Mouse (Mus musculus): ENCODE data around the gene Trim17.

Trim17 gene

DNA sequence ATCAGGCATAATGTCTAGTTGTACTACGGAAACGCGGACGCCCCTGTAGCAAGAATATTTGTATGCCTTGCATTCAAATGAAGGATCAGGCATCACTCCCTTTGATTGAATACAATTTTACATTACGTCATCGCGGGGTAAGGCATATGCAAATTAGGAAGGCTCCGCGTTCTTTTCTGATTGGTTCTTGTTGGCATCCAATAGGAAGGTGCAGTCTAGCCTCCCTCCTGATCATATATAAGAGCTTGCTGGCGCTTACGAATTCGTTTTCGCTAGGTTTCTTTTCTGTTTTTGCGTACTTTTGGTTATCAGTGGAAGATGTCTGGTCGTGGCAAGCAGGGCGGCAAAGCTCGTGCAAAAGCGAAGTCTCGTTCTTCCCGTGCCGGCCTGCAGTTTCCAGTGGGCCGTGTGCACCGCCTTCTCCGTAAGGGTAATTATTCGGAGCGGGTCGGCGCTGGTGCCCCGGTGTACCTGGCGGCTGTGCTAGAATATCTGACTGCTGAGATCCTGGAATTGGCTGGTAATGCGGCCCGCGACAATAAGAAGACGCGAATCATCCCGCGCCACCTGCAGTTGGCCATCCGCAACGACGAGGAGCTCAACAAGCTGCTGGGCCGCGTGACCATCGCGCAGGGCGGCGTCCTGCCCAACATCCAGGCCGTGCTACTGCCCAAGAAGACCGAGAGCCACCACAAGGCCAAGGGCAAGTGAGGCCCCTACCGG is at the start of gene Trim17, which contains the start of gene Hist3h2a:
Gene Trim17 (plus strand): TSS at position 266 of the 723 bp plus-strand sequence.
Gene Hist3h2a (plus strand): TSS at position 266 of the 723 bp plus-strand sequence.
- in situ Hi-C loops (cut with MboI, MseI), result no loop called here

DNA sequence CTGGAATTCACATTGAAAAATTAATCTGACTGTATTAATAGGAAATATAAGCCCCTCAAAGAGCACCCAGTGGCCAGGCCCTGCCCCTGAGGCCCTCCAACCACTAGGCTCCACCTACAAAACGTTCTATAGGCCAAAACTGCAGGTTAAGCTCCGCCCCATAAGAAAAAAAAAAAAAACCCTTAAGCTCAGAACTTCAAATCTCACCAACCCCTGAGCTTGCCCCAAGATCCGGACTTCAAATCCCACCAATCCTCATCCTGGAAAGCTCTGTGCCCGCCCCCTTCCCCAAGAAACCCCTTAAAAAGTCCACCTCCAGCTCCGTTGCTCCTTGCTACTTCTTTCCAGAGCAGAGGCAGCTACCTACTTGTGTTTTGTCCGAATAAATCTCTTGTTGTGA is 49.6 kb upstream of the Trim17 start:
- in situ Hi-C loops (cut with MboI, MseI), result no loop called here

DNA sequence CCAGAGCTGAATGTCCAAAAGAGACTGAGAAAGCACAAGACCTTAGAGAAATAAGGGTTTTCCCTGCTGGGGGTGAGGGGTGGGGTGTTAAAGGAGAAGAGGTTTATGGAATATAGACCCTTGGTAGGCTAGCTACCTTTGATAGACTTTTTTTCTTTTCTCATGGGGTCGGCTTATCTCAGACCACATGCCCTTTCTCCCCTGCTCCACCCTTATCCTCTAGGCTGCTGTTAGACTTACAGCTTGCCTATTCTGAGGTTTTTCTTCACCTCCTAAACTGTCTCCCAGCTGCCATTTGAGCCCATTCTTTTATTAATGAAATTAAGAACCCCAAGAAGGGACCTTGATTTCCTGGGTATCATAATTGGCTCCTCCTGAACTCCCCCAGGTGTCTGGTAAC is 40.7 kb upstream of the Trim17 start:
- in situ Hi-C loops (cut with MboI, MseI), result no loop called here

DNA sequence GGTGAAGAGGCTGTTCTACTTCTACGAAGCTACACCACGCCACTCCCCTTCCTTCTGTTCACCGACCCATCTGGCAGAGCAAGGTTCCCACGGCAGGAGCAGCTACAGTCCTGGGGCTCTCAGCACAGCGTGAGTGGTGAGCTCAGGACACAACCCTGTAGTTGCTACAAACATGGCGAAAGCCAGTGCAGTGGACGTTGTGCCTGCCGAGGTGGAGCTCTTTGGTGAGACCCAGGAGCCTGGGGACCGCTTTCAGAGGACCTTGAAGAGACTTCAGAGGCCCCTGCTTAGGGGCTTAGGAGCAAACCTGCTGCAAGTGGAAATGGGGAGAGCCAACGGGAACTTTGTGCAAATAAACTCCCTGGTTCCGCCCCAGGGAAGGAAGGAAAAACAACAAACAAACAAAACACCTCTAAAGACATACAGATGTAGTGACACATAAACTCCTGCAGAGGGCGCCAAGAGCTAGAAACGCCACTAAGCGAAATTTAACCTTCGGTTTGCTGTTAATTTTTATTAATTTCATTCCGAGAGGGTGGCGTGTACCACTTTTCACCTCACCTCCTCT is 39.9 kb upstream of the Trim17 start:
- in situ Hi-C loops (cut with MboI, MseI), result no loop called here

DNA sequence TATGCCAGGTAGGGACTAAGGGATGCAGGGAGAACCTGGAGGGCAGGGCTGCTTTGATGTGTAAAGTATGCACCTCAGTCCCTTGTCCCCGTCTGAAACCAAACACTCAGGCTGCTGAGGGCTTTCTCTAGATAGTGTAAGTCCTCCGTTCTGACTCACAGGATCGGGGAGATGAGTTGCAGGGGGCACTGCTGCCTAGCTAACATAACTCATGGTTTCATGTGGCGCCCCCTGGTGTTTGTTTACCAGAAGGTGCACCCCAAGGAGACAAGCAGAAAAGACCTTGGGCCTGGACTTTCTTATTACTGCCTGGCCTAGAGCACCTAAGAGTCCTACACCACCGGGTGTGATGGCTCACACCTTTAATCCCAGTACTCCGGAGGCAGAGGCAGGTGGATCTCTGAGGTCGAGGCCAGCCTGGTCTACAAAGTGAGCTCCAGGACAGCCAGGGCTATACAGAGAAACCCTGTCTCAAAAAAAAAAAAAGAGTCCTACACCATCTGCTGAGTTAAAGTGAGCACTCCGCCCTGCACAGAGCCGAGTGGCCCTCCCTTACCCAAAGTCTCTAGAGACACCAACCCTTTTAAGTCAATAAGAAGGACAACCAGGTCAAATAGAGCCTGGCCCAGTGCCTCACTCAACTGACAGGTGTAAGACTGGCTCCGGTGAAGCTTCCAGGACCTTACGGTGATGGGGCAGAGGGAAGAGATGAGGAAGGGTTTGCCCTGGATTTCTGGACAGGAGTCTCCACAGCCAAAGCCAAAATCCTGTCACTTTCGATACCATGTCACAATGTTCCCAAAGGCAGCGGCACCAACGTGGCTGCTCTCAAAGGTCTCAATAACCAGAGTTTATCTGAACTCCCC is 37.4 kb upstream of the Trim17 start:
- in situ Hi-C loops (cut with MboI, MseI), result no loop called here

DNA sequence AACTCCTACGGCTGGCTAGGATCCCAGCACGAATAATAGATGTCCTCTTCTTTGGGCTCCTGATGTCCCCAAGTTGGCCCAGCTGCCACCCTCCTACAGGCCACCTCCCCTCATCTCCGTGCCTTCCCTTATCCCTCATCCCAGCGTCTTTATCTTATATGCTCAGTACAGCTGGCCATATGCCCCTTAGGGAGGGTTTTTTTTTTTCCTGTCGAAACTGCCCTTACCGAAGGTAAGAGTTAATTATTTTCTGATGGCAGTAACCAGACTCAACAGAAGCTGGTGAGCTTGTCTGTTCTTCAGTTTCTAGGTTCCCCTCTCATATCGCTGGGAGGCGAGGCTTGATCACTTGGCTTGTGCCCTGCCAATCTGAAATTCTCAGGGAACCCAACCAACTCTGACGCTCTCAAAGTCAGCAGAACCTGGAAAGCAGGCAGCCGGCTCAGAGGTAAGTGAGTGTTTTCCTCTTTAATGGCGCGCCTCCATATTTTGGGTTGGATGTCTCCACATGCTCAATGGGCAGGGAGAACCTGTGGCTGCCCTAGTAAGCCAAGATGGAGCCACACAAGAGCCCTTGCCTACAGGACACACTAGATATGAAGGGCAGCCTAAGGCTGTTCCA is 36.6 kb upstream of the Trim17 start, which contains the start of gene Btnl10:
Gene Btnl10 (plus strand): TSS at position 164 of the 622 bp plus-strand sequence.
- in situ Hi-C loops (cut with MboI, MseI), result no loop called here

DNA sequence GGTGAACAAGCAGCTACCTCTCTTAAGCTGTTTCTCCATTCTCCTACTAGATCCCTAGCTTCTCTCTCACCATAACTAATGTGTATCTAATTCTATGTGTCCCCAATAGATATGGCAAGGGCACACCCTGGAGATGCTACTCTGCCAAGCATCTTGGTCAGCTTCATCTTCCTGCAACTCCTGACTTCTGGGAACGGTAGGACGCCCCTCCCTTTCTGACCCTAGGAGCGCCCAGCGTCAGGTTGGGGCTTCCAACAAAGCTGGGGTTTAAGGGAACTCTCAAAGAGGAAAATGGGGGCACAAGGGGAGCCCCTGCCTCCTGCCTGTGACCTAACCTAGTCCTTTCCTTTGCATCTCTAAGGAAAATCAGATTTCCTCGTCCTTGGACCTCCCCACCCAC is 35.7 kb upstream of the Trim17 start:
- in situ Hi-C loops (cut with MboI, MseI), result no loop called here

DNA sequence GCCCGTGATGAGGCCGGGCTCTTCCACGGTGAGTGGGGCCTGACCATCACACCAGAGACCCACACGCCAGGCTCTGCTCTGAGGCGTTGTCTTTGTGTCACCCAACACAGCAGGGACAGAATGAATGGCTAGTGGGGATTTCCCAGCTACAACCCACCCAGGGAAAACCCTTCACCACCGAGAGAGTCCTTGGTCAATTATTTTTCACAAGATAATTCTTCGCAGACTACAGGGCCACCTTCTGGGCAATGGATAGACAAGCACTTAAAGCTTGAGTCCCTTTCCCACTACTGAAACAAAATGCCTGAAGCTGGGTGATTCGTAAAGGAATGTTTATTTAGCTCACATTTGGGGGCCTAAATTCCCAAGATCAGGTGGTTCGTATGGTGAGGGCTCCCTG is 32.1 kb upstream of the Trim17 start:
- in situ Hi-C loops (cut with MboI, MseI), result loop anchor here (5.0 to 10.0 kb wide), 2 partner anchors 55 to 1842 kb away; partner anchors contain the start of gene Trim11

DNA sequence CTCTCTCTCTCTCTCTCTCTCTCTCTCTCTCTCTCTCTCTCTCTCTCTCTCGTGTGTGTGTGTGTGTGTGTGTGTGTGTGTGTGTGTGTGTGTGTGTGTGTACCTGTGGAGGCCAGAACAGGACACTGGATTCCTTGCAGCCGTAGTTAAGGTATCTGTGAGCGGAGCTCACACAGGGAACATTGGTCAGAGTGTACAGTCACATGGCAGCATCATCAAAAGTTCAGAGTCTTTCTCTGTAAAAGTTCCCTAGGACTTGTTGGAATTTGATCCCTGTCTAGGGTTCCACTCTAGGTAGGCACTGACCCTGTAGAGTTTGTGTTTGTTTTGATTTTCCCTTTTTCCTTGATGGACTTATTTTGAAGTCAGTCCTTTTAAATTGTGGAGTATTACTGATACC is 27.8 kb upstream of the Trim17 start:
- in situ Hi-C loops (cut with MboI, MseI), result loop anchor here (10.0 kb wide), 1 partner anchor 1838 kb away; no protein-coding TSS in a partner anchor

DNA sequence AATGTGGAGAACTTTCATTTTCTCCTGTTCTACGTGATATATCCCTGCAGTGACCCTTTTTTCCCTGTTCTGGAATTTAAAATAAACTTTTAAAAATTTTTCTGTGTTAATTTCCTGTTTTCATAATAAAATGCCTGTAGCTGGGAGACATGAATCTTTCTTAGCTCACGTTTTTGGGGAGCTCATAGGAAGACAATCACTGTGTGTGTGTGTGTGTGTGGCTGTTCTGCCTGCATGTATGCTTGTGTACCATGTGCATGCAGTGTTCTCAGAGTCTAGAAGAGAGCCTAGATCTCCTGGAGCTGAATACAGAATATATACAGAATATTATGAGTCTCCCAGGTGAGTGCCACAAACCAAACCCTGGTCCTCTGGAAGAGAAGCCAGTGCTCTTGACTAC is 27.4 kb upstream of the Trim17 start:
- in situ Hi-C loops (cut with MboI, MseI), result loop anchor here (10.0 kb wide), 1 partner anchor 1838 kb away; no protein-coding TSS in a partner anchor

DNA sequence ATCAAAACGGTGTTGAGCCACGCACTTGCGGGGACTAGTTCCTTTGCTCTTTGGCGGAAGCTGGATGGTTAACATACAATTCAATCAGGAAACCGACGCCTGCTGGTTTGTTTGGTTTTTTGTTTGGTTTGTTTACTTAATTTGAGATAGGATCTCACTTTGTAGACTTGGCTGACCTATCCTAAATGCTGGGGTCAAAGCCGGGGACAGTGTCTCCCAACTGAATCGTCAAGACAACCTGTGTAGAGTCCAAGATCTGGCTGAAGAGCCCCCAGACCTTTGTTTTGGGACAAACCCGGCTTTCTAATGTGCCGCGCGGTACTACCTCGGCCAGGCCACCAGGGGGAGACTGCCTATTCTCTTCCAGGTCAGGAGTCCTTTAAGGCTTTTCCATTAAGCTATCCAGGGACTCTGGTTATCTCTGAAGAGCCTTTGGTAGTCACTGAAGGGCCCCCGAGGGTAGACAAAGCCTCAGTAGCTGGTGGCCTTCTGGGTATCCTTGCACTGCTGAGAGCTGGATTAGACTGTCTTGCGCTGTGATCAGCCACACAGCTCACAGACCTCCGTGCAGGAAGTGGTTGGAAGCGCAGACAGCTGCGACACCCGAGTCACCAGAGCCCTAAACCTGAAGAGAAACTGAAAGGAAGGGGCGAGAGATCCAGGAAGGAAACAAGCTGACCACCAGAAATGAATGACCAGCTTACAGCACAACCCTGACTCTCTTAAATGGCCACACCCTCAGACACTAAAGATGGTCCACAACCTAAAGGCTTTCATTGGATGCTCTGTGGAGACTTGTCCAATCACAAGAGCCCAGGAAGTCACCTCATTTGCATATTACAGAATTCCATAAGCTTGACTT is 26.5 kb upstream of the Trim17 start:
- in situ Hi-C loops (cut with MboI, MseI), result loop anchor here (10.0 kb wide), 1 partner anchor 1837 kb away; no protein-coding TSS in a partner anchor

DNA sequence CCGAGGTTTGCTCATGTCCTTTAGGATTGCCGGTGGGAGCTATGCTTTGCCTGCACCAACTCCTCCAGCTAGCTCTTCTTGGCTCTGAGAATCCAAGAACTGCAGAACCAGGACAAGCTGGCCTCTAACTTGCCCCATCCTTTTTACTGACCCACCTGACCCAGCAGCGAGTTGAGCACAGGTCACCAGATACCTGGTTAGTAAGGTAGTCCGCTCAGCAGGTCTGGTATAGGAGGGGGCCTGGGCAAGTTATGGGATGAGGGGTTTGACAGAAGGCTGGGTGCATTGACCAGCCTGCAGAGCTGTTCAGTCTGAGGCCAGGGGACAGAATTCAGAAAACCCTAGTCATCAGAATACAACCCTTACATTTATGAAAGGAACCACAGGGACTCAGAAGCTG is 25.4 kb upstream of the Trim17 start:
- in situ Hi-C loops (cut with MboI, MseI), result loop anchor here (10.0 kb wide), 1 partner anchor 1836 kb away; no protein-coding TSS in a partner anchor

DNA sequence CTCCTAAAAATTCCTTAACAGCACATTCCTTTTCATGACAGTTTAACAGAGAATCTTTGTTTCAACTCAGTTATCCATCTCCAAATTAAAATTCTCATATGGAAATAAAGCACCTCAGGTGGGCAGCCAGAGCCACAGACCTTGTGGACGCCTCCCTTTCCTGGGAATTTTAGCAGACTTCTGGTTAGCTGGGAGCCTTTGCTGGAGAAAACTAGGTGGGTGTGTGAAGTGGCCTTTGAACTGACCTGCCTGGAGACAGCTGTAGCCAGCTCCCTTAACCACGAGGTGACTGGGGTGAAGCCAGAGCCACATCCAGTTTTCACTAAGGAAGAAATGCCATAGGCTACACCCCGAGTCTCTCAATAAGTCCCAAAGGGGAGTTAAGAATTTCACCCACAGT is 24.8 kb upstream of the Trim17 start:
- in situ Hi-C loops (cut with MboI, MseI), result loop anchor here (10.0 kb wide), 1 partner anchor 1835 kb away; no protein-coding TSS in a partner anchor

DNA sequence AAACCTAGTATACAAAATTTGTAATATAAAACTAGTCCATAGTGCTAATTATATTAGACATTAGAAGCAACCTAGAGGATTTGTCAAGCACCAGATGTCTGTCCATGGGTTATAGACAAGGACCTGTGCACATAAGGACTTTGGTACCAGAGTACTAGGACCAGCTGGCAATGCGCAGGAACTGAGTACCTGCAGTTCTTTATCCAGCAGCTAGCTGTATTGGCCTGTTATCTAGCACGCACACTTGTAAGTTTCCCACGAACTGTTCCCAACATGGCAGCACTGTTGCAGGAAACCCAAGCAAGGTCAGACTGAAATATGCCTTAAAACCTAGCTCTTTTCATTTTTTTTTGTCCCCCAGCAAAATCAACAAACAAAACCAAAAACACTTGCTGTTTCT is 24.2 kb upstream of the Trim17 start:
- in situ Hi-C loops (cut with MboI, MseI), result no loop called here

DNA sequence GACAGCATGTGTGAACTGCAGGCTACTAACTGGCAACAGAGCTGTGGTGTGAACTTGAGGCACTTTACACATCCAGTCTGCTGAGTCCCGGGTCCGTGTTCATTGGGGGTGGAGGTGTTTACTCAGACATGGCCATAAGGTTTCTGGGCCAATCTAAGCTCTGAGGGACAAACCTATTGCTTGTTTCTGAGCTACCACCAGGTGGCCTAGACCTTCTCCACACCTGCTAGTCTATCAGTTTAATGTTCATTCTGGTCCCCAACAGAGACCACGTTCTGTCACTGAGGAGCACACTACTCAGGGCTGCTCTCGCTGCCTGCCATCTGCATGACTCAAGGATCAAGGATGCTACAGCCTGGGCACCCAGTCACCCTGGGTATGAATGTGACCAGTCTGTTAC is 22.9 kb upstream of the Trim17 start:
- in situ Hi-C loops (cut with MboI, MseI), result no loop called here

DNA sequence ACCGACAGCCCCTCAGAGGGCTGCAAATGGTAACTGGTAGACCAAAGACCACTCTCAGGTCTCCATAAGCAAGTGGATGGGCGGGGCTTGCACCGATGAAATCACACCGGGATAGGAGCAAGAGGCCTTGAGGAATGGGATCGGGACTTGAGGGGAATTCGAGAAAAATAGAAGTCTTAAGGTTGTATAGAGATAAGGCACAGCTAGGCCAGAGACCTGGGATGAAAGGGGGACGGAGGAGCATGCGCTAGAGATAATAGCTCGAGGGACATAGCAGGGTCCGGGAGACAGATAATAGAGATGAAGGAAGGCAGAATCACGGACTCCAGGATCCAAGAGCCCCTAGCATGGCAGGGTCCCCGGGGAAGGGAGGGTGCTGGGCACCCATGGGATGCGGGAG is 16.6 kb upstream of the Trim17 start:
- in situ Hi-C loops (cut with MboI, MseI), result no loop called here

DNA sequence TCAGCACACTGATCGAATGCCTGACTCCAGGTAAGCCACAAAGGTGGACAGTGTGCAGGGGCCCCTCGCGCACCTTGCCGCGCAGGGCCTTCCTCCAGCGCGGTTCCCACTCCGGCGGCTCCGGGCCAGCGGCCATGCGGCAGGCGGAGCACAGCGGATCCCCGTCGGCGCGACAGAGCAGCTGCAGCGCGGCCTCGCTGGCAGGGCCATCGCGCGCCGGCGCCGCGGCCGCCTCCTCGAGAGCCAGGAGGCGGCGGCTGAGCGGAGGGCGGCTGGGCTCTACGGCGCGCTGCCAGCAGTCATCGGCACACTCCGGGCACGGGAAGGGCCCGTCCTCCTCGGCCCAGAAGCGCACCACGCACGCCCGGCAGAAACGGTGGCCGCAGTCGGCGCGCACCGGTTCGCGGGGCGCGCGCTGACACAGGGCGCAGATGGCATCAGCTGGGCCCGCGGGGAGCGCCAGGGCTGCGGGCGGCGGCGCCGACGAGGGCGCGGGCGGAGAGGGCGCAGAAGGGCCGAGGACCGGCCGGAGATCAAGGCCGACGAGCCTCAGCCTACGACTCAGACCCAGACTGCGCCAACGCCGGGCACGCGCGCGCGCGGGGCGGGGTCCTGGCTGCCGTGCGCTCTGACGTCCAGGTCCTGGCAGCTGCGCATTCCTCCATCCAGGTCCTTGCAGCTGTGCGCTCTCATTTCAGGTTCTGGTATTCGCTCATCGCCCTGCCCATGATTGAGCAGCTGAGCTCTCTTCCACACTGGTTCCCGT is 16.0 kb upstream of the Trim17 start, which contains the start of gene Rnf187:
Gene Rnf187 (minus strand): TSS at position 595 of the 766 bp plus-strand sequence.
- in situ Hi-C loops (cut with MboI, MseI), result no loop called here

DNA sequence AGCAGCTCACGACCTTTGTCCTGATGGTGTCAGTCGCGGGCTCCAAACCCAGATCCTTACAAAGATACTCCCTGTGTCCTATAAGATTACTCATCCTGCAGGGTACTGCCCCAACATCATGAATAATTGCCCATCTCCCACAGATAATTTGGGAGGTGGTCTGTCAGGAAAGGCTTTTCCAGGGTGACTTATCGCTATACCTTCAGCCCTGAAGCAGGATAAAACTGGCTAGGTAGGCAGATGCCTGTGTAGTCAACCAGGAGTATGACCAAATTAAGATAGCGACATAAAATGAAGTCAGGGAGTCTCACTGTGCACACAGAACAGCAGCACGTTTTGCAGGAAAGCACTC is 15.4 kb upstream of the Trim17 start:
- in situ Hi-C loops (cut with MboI, MseI), result no loop called here

DNA sequence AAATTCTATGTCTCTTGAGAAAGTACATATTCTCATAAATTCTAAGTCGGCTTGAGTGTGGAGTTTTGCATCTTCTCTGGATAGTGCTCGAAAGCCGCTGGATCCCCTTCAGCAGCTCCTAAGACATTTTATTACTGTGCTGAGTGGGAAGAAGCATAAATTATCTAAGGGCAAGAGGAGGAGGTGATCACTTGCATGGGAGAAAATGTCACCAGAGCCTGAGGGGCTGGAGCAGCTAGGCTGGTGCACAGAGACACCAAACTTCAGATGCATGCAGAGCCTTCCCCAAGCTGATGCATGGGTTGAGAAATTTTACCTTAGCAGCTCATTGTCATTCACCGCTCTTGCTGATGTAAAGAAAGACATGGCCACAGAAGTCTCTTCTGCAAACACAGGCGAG is 10.3 kb upstream of the Trim17 start:
- in situ Hi-C loops (cut with MboI, MseI), result no loop called here

DNA sequence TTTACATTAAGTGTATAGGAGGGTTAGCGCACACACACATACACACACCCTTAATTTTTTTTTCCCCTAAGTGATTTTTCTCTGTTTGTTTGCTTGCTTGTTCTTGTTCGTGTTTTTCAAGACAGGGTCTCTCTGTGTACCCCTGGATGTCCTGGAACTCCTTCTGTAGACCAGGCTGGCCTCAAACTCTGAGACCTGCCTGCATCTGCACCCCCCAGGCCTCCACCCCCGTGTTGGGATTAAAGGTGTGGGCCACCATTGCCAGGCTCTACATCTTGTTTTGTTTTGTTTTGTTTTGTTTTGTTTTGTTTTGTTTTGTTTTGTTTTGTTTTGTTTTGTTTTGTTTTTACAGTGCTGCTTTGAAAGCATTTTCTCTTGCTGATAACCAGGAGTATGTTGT is 7.2 kb upstream of the Trim17 start:
- in situ Hi-C loops (cut with MboI, MseI), result no loop called here

Measured in T-helper 1 cell (primary cell).